In genomic region chr5:4851245-4851933, GRCm38 (mm10) we compare ENCODE assay signal across 15 mouse cellular contexts.
A peak's percentile ranks its signal among the peaks of the same experiment; 100 is the strongest.
DNase-seq lines count a peak whose midpoint lies in the region; ATAC-seq and TF ChIP-seq lines count a peak whose summit lies in the region.
"Had no signal": no experiment of that assay in that cellular context is flagged by ENCODE, and none has a peak within 500 bp of the region (broad histone marks: within the 10 kb centered on the region; RNA-seq: fewer than 3 reads in every experiment).

No protein-coding gene starts in this region.

- DNase-seq in intestine, embryonic 14.5 days (ENCODE audit: low spot score), result no peak
- peak; percentile 76 for DNase-seq in layer of hippocampus, adult 9-11 months
- DNase-seq in ovary, postnatal 14 days (ENCODE audit: low spot score), result no peak
- no peak for DNase-seq in gastrocnemius, postnatal 25 days
- no peak for DNase-seq in heart, adult 2 months
- DNase-seq: B cell, adult 2 months; cerebellum, postnatal 14 days; kidney, postnatal 25 days; right cerebral cortex, postnatal 25 days had no signal

- TF ChIP-seq POLR2A in heart, adult 2 months (IDR thresholded peaks at IDR 0.05; ENCODE audit: insufficient read depth, low read depth, low read length), result no peak

- H3K4me1 ChIP-seq in intestine, embryonic 14.5 days (replicated peaks; ENCODE audit: control insufficient read depth, insufficient read depth, low read length), result 0 out of 2 replicates have a peak, but pooled peaks cover 12% of the 10 kb centered on the region
- no peaks in the 10 kb centered on the region for H3K4me1 ChIP-seq in intestine, postnatal 0 days (replicated peaks; ENCODE audit: control insufficient read depth, insufficient read depth, low read length)
- no peaks in the 10 kb centered on the region for H3K4me1 ChIP-seq in neural tube, embryonic 12.5 days
- no peaks in the 10 kb centered on the region for H3K4me1 ChIP-seq in neural tube, embryonic 15.5 days
- H3K4me1 ChIP-seq in heart, adult 2 months (ENCODE audit: control insufficient read depth, insufficient read depth, low read length), result 0 out of 2 replicates have a peak, but pooled peaks cover 1% of the 10 kb centered on the region
- H3K4me1 ChIP-seq: embryonic facial prominence, embryonic 12.5 days; heart, embryonic 15.5 days had no signal

- no peaks in the 10 kb centered on the region for H3K36me3 ChIP-seq in intestine, embryonic 14.5 days (ENCODE audit: control insufficient read depth, insufficient read depth, low read length)
- H3K36me3 ChIP-seq in intestine, postnatal 0 days (ENCODE audit: control insufficient read depth, insufficient read depth), result no peaks in the 10 kb centered on the region
- H3K36me3 ChIP-seq in neural tube, embryonic 12.5 days, result no peaks in the 10 kb centered on the region
- H3K36me3 ChIP-seq in neural tube, embryonic 15.5 days, result no peaks in the 10 kb centered on the region
- H3K36me3 ChIP-seq in heart, adult 2 months (ENCODE audit: control insufficient read depth, insufficient read depth, low read length), result no peaks in the 10 kb centered on the region
- H3K36me3 ChIP-seq: embryonic facial prominence, embryonic 12.5 days; heart, embryonic 15.5 days; limb, embryonic 15.5 days had no signal

- no peaks in the 10 kb centered on the region for H3K79me2 ChIP-seq in heart, adult 2 months (replicated peaks; ENCODE audit: control insufficient read depth, insufficient read depth, low read length)

- no peaks in the 10 kb centered on the region for H3K9me3 ChIP-seq in intestine, embryonic 14.5 days (ENCODE audit: control insufficient read depth, low read length)
- no peaks in the 10 kb centered on the region for H3K9me3 ChIP-seq in intestine, postnatal 0 days (ENCODE audit: control insufficient read depth)
- no peaks in the 10 kb centered on the region for H3K9me3 ChIP-seq in neural tube, embryonic 12.5 days
- H3K9me3 ChIP-seq in neural tube, embryonic 15.5 days (replicated peaks), result no peaks in the 10 kb centered on the region
- H3K9me3 ChIP-seq: embryonic facial prominence, embryonic 12.5 days; heart, embryonic 15.5 days; limb, embryonic 15.5 days had no signal

- ATAC-seq in intestine, embryonic 14.5 days (replicated peaks; ENCODE audit: low FRiP score, low TSS enrichment, low read depth), result no peak; the same call in 1 of the 2 replicates
- ATAC-seq in intestine, postnatal 0 days, result no peak
- peak; percentile 66; the same call in 1 of the 2 replicates for ATAC-seq in neural tube, embryonic 12.5 days (ENCODE audit: low FRiP score, low read depth)
- ATAC-seq in neural tube, embryonic 15.5 days (ENCODE audit: low FRiP score), result no peak

- no peak overlapping the region for H3K9ac ChIP-seq in intestine, embryonic 14.5 days (ENCODE audit: low read length)
- no peak overlapping the region for H3K9ac ChIP-seq in intestine, postnatal 0 days (ENCODE audit: low read depth, low read length)
- no peak overlapping the region for H3K9ac ChIP-seq in neural tube, embryonic 12.5 days
- H3K9ac ChIP-seq in neural tube, embryonic 15.5 days (replicated peaks), result no peak overlapping the region
- H3K9ac ChIP-seq in heart, adult 2 months (ENCODE audit: low read depth, low read length), result no peak overlapping the region
- H3K9ac ChIP-seq: embryonic facial prominence, embryonic 12.5 days; heart, embryonic 15.5 days; limb, embryonic 15.5 days had no signal

- no peak overlapping the region for H3K4me3 ChIP-seq in intestine, embryonic 14.5 days (ENCODE audit: low read depth, low read length)
- H3K4me3 ChIP-seq in intestine, postnatal 0 days (ENCODE audit: low read depth, low read length), result no peak overlapping the region
- no peak overlapping the region for H3K4me3 ChIP-seq in neural tube, embryonic 12.5 days
- H3K4me3 ChIP-seq in neural tube, embryonic 15.5 days (replicated peaks), result no peak overlapping the region
- H3K4me3 ChIP-seq in heart, adult 2 months, result no peak overlapping the region
- H3K4me3 ChIP-seq: embryonic facial prominence, embryonic 12.5 days; heart, embryonic 15.5 days; limb, embryonic 15.5 days had no signal

- TF ChIP-seq EP300 in heart, adult 2 months (IDR thresholded peaks at IDR 0.05; ENCODE audit: insufficient read depth, low read depth, low read length), result no peak

- intact Hi-C loops in heart, adult 2 months (cut with DNase I), result no loop called here

- TF ChIP-seq CTCF in intestine, postnatal 0 days (IDR thresholded peaks at IDR 0.05; ENCODE audit: low read depth), result no peak
- no peak for TF ChIP-seq CTCF in heart, adult 2 months (IDR thresholded peaks at IDR 0.05)

- no peak overlapping the region for H3K4me2 ChIP-seq in intestine, embryonic 14.5 days (ENCODE audit: low read length)
- H3K4me2 ChIP-seq in intestine, postnatal 0 days (replicated peaks; ENCODE audit: low read depth), result no peak overlapping the region
- H3K4me2 ChIP-seq in neural tube, embryonic 12.5 days (replicated peaks), result no peak overlapping the region
- H3K4me2 ChIP-seq in neural tube, embryonic 15.5 days, result no peak overlapping the region
- H3K4me2 ChIP-seq: embryonic facial prominence, embryonic 12.5 days; heart, embryonic 15.5 days; limb, embryonic 15.5 days had no signal

- H3K27me3 ChIP-seq in intestine, embryonic 14.5 days (replicated peaks; ENCODE audit: control insufficient read depth, insufficient read depth, low read length), result no peaks in the 10 kb centered on the region
- H3K27me3 ChIP-seq in intestine, postnatal 0 days (replicated peaks; ENCODE audit: control insufficient read depth, insufficient read depth, low read length), result no peaks in the 10 kb centered on the region
- peaks cover 18% of the 10 kb centered on the region for H3K27me3 ChIP-seq in neural tube, embryonic 12.5 days (replicated peaks)
- no peaks in the 10 kb centered on the region for H3K27me3 ChIP-seq in neural tube, embryonic 15.5 days (replicated peaks)
- H3K27me3 ChIP-seq in heart, adult 2 months (ENCODE audit: control insufficient read depth, insufficient read depth, low read length), result no peaks in the 10 kb centered on the region
- H3K27me3 ChIP-seq: embryonic facial prominence, embryonic 12.5 days; heart, embryonic 15.5 days; limb, embryonic 15.5 days had no signal

- 96% methylated on average over 4 of the region's 4 CpGs for WGBS in intestine, embryonic 14.5 days
- 85% methylated on average over 4 of the region's 4 CpGs for WGBS in intestine, postnatal 0 days
- WGBS in neural tube, embryonic 12.5 days, result 93% methylated on average over 4 of the region's 4 CpGs
- WGBS in neural tube, embryonic 15.5 days, result 90% methylated on average over 4 of the region's 4 CpGs
- 97% methylated on average over 4 of the region's 4 CpGs for WGBS in heart, adult 2 months

- peak overlapping the region; percentile 30 for H3K27ac ChIP-seq in intestine, embryonic 14.5 days (ENCODE audit: low read depth)
- H3K27ac ChIP-seq in intestine, postnatal 0 days (ENCODE audit: low read depth, low read length), result no peak overlapping the region
- no peak overlapping the region for H3K27ac ChIP-seq in neural tube, embryonic 12.5 days
- H3K27ac ChIP-seq in neural tube, embryonic 15.5 days (replicated peaks), result no peak overlapping the region
- no peak overlapping the region for H3K27ac ChIP-seq in heart, adult 2 months
- H3K27ac ChIP-seq: embryonic facial prominence, embryonic 12.5 days; heart, embryonic 15.5 days; limb, embryonic 15.5 days had no signal
